Mouse (Mus musculus): Measurements from ENCODE around the gene Slc3a1. TPM values are rescaled to one million over a fixed set of nuclear protein-coding genes. Genes with fewer than 3 reads are reported as not detected.

Slc3a1 gene
- polyA plus RNA-seq, 1 experiment, result 0.02 TPM

DNA sequence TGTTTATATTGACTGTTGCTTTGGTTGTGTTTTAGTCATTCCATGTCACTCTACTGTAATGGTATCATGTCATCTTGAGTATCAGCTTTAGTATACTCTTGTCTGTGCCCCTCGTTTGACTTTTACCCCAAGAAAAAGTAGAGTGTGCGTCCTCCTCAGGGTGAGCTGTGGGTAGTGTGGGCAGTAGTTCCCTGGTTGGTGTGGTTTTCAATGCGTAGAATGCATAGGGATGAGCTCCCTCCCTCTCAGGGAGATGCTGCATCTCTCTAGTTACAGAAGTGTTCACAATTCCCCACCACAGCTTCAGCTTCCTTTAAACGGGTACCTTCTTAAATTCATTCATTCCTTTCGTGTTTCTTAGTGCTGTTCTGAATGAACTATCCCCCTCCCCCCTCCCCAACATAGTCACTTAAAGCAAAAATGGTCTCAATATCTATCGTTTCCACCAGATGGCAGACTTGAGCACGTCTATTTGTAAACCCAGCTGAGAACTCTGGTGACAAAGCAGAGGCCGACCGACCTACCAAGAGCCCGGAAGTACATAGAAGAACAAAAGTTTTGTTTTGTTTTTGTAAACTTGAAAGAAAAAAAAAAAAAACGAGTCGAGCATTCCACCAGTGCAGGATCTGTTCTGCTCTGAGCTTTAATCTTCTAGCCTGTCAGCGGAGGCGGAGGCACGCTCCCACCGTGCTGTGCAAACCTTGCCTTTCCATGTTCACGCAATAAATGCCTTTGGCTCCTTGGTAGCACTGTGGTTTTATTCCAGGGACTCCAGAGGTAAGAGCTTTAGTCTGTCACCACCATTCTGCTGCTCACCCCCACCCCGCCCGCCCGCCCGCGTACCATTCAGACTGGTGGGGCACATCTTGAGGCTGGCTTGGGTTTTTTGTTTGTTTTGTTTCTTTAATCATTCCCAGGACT, 4.7 kb upstream of the Slc3a1 start:
- no peak for TF ChIP-seq USF1 (IDR thresholded peaks at IDR 0.05; ENCODE audit: low read depth)
- no peak for TF ChIP-seq REST (IDR thresholded peaks at IDR 0.05; ENCODE audit: insufficient read depth, insufficient read length)
- no peak for TF ChIP-seq CEBPB (IDR thresholded peaks at IDR 0.05; ENCODE audit: insufficient read depth, poor library complexity, severe bottlenecking)
- TF ChIP-seq TCF12 (IDR thresholded peaks at IDR 0.05; ENCODE audit: insufficient read depth, poor library complexity, severe bottlenecking), result no peak
- no peak for TF ChIP-seq POLR2AphosphoS2 (IDR thresholded peaks at IDR 0.05; ENCODE audit: insufficient read length, low read depth)
- TF ChIP-seq MAX (IDR thresholded peaks at IDR 0.05; ENCODE audit: low read depth), result no peak
- TF ChIP-seq MYOD1 (IDR thresholded peaks at IDR 0.05; ENCODE audit: control insufficient read depth in 1 of 3, insufficient read length in 2 of 3, low read depth in 2 of 3), result no peak
- TF ChIP-seq MYOG (IDR thresholded peaks at IDR 0.05; ENCODE audit: control insufficient read depth in 1 of 3, insufficient read depth in 1 of 3, insufficient read length in 2 of 3, low read depth in 2 of 3), result no peak
- Histone ChIP-seq H3K79me2 (ENCODE audit: control insufficient read depth, insufficient read depth) (no peaks in the 10 kb centered on the region), H3K36me3 (ENCODE audit: control insufficient read depth, insufficient read depth) (no peaks in the 10 kb centered on the region), H3K4me2 (ENCODE audit: low read depth) (no peak overlapping the region), H3ac (ENCODE audit: control insufficient read depth, insufficient read length) (no peak overlapping the region), H3K27me3 (ENCODE audit: control insufficient read depth, insufficient read depth, insufficient read length) (no peaks in the 10 kb centered on the region), H3K4me3 (no peak overlapping the region)

- no peaks in the 10 kb centered on the region for H3K36me3 ChIP-seq (ENCODE audit: control insufficient read depth, insufficient read depth)
- H3ac ChIP-seq (ENCODE audit: control insufficient read depth, insufficient read length), result no peak overlapping the region
- no peaks in the 10 kb centered on the region for H3K27me3 ChIP-seq (ENCODE audit: control insufficient read depth, insufficient read depth, insufficient read length)
- no peaks in the 10 kb centered on the region for H3K79me2 ChIP-seq (ENCODE audit: control insufficient read depth, insufficient read depth)
- no peak overlapping the region for H3K4me2 ChIP-seq (ENCODE audit: low read depth)
- TF ChIP-seq E2F4 (IDR thresholded peaks at IDR 0.05; ENCODE audit: insufficient read depth) (no peak), TCF12 (IDR thresholded peaks at IDR 0.05; ENCODE audit: insufficient read depth, poor library complexity, severe bottlenecking) (no peak), SRF (IDR thresholded peaks at IDR 0.05; ENCODE audit: control insufficient read depth, insufficient read length, low read depth) (no peak), USF1 (IDR thresholded peaks at IDR 0.05; ENCODE audit: low read depth) (no peak), POLR2A (IDR thresholded peaks at IDR 0.05; ENCODE audit: insufficient read length, low read depth) (no peak), MAX (IDR thresholded peaks at IDR 0.05; ENCODE audit: low read depth) (no peak)
- H3K4me3 ChIP-seq, result no peak overlapping the region
These were observed 3.9 kb upstream of the Slc3a1 start for GRCm38 (mm10) chr17:85024237-85024636.

- H3K4me3 ChIP-seq, result no peak overlapping the region
- H3K79me2 ChIP-seq (ENCODE audit: control insufficient read depth, insufficient read depth), result no peaks in the 10 kb centered on the region
- no peak overlapping the region for H3K4me2 ChIP-seq (ENCODE audit: low read depth)
- H3K27me3 ChIP-seq (ENCODE audit: control insufficient read depth, insufficient read depth, insufficient read length), result no peaks in the 10 kb centered on the region
- H3K36me3 ChIP-seq (ENCODE audit: control insufficient read depth, insufficient read depth), result no peaks in the 10 kb centered on the region
- H3ac ChIP-seq (ENCODE audit: control insufficient read depth, insufficient read length), result no peak overlapping the region
- TF ChIP-seq POLR2AphosphoS2 (IDR thresholded peaks at IDR 0.05; ENCODE audit: insufficient read length, low read depth) (peak; percentile 12), USF1 (IDR thresholded peaks at IDR 0.05; ENCODE audit: low read depth) (no peak)
These were observed 3.0 kb upstream of the Slc3a1 start for GRCm38 (mm10) chr17:85025151-85025550.

DNA sequence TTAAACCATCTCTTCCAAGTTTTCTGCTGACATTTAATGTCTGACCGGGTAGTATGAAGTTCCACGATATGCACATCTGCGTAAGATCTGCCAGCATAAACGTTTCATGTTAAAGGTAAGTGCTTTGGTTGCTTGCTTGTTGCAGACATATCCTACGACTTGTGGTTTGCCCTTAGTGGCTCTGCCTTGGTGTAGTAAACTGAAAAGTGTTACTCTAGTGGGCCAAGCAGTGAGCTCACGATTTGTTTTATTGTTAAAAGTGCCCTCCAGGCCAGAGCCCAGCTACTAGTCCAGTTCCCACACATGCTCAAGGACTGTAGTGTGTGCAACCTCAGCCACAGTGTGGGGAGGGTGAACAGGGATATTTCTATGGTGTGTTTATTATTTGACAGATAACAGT, 1.7 kb upstream of the Slc3a1 start:
- no peak overlapping the region for H3ac ChIP-seq (ENCODE audit: control insufficient read depth, insufficient read length)
- no peaks in the 10 kb centered on the region for H3K36me3 ChIP-seq (ENCODE audit: control insufficient read depth, insufficient read depth)
- TF ChIP-seq TCF12 (IDR thresholded peaks at IDR 0.05; ENCODE audit: insufficient read depth, poor library complexity, severe bottlenecking), result no peak
- TF ChIP-seq E2F4 (IDR thresholded peaks at IDR 0.05; ENCODE audit: insufficient read depth), result no peak
- TF ChIP-seq SRF (IDR thresholded peaks at IDR 0.05; ENCODE audit: control insufficient read depth, insufficient read length, low read depth), result no peak
- no peak for TF ChIP-seq MYOG (IDR thresholded peaks at IDR 0.05; ENCODE audit: control insufficient read depth in 1 of 3, insufficient read depth in 1 of 3, insufficient read length in 2 of 3, low read depth in 2 of 3)
- no peak for TF ChIP-seq MYOD1 (IDR thresholded peaks at IDR 0.05; ENCODE audit: control insufficient read depth in 1 of 3, insufficient read length in 2 of 3, low read depth in 2 of 3)
- no peak overlapping the region for H3K4me2 ChIP-seq (ENCODE audit: low read depth)
- H3K79me2 ChIP-seq (ENCODE audit: control insufficient read depth, insufficient read depth), result no peaks in the 10 kb centered on the region
- H3K27me3 ChIP-seq (ENCODE audit: control insufficient read depth, insufficient read depth, insufficient read length), result no peaks in the 10 kb centered on the region
- no peak overlapping the region for H3K4me3 ChIP-seq

- Histone ChIP-seq H3K4me2 (ENCODE audit: low read depth) (no peak overlapping the region), H3K27me3 (ENCODE audit: control insufficient read depth, insufficient read depth, insufficient read length) (no peaks in the 10 kb centered on the region), H3K36me3 (ENCODE audit: control insufficient read depth, insufficient read depth) (no peaks in the 10 kb centered on the region), H3K4me3 (no peak overlapping the region), H3ac (ENCODE audit: control insufficient read depth, insufficient read length) (no peak overlapping the region), H3K79me2 (ENCODE audit: control insufficient read depth, insufficient read depth) (no peaks in the 10 kb centered on the region)
- no peak for TF ChIP-seq POLR2A (IDR thresholded peaks at IDR 0.05; ENCODE audit: insufficient read length, low read depth)
- TF ChIP-seq CEBPB (IDR thresholded peaks at IDR 0.05; ENCODE audit: insufficient read depth, poor library complexity, severe bottlenecking), result no peak
- no peak for TF ChIP-seq POLR2AphosphoS2 (IDR thresholded peaks at IDR 0.05; ENCODE audit: insufficient read length, low read depth)
- TF ChIP-seq MAX (IDR thresholded peaks at IDR 0.05; ENCODE audit: low read depth), result no peak
- no peak for TF ChIP-seq E2F4 (IDR thresholded peaks at IDR 0.05; ENCODE audit: insufficient read depth)
- no peak for TF ChIP-seq REST (IDR thresholded peaks at IDR 0.05; ENCODE audit: insufficient read depth, insufficient read length)
- no peak for TF ChIP-seq MYOG (IDR thresholded peaks at IDR 0.05; ENCODE audit: control insufficient read depth in 1 of 3, insufficient read depth in 1 of 3, insufficient read length in 2 of 3, low read depth in 2 of 3)
- no peak for TF ChIP-seq USF1 (IDR thresholded peaks at IDR 0.05; ENCODE audit: low read depth)
- TF ChIP-seq TCF3 (IDR thresholded peaks at IDR 0.05; ENCODE audit: insufficient read length, low read depth), result no peak
These were observed 929 bp upstream of the Slc3a1 start for GRCm38 (mm10) chr17:85027247-85027646.
